Mouse (Mus musculus) heart, postnatal 25 days (tissue): ENCODE measurements at regions not wholly inside any gene's neighbourhood (a gene's known extent, or its start where the extent isn't known, plus 50 kb on each side); places are given as distances from the start of the nearest gene placed in this dataset.
"Not testable (repeated sequence)": the region's sequence is repeated elsewhere in the genome, so short reads cannot be mapped to it uniquely, and the experiment has no call there.

Experiments used
- DNase-seq: peaks from one replicate; pipeline ENCODE4 v3.0.0; 2022; ENCODE audit warnings: low spot score
- intact Hi-C: fragments of 180-260 bp; cut with DNase I; formaldehyde crosslinking; loops from one replicate; pipeline ENCODE4 v1.15.1; 2025

- no peak for DNase-seq
- intact Hi-C loops, result no loop called here
Observed at GRCm38 (mm10) chr1:105900158-105900557, 90.0 kb upstream of the Zcchc2 start.

DNA sequence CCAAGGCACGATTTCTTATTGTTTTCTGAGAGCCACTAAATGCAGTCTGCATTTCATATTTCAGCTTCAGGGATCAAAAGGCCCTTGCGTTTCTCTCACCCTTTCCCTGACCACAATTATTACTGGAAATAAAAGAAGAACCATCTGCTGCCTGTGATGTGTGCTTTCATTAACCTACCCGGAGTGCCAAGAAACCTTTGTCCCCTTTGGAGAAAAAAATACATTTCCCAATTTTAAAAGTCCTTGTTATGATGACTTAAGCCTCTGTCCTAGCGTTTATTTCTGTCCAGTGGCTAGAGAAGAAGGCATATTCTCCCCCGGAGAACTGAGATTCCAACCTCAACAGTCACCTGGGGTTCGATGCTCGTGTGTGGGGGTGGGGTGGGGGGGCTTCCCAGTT is 89.3 kb upstream of the Zcchc2 start:
- no peak for DNase-seq
- intact Hi-C loops, result no loop called here

- DNase-seq, result no peak
- intact Hi-C loops, result no loop called here
Observed at GRCm38 (mm10) chr1:105903286-105904115, 86.7 kb upstream of the Zcchc2 start.

GRCm38 (mm10) chr1:105904737-105905136 is 85.5 kb upstream of the Zcchc2 start:
- intact Hi-C loops, result loop anchor here (5.0 kb wide), 1 partner anchor 43 kb away; no protein-coding TSS in a partner anchor
- DNase-seq, result no peak

GRCm38 (mm10) chr1:105905785-105906426 is 84.3 kb upstream of the Zcchc2 start:
- DNase-seq, result no peak
- intact Hi-C loops, result loop anchor here (5.0 kb wide), 1 partner anchor 41 kb away; no protein-coding TSS in a partner anchor

GRCm38 (mm10) chr1:105906427-105906798 is 83.8 kb upstream of the Zcchc2 start:
- intact Hi-C loops, result loop anchor here (5.0 kb wide), 1 partner anchor 41 kb away; no protein-coding TSS in a partner anchor
- peak; percentile 61 for DNase-seq

- intact Hi-C loops, result loop anchor here (5.0 kb wide), 1 partner anchor 39 kb away; no protein-coding TSS in a partner anchor
- DNase-seq, result no peak
Observed at GRCm38 (mm10) chr1:105908029-105908876, 82.0 kb upstream of the Zcchc2 start.

- intact Hi-C loops, result loop anchor here (5.0 kb wide), 1 partner anchor 38 kb away; no protein-coding TSS in a partner anchor
- DNase-seq, result no peak
Observed at GRCm38 (mm10) chr1:105909121-105909520, 81.1 kb upstream of the Zcchc2 start.

- intact Hi-C loops, result no loop called here
- no peak for DNase-seq
Observed at GRCm38 (mm10) chr1:105911714-105912113, 78.5 kb upstream of the Zcchc2 start.

- no peak for DNase-seq
- intact Hi-C loops, result no loop called here
Observed at GRCm38 (mm10) chr1:105921842-105922241, 68.4 kb upstream of the Zcchc2 start.

GRCm38 (mm10) chr1:105922586-105922985 is 67.6 kb upstream of the Zcchc2 start:
- no peak for DNase-seq
- intact Hi-C loops, result no loop called here

GRCm38 (mm10) chr1:105923001-105923400 is 67.2 kb upstream of the Zcchc2 start:
- intact Hi-C loops, result no loop called here
- DNase-seq, result no peak

DNA sequence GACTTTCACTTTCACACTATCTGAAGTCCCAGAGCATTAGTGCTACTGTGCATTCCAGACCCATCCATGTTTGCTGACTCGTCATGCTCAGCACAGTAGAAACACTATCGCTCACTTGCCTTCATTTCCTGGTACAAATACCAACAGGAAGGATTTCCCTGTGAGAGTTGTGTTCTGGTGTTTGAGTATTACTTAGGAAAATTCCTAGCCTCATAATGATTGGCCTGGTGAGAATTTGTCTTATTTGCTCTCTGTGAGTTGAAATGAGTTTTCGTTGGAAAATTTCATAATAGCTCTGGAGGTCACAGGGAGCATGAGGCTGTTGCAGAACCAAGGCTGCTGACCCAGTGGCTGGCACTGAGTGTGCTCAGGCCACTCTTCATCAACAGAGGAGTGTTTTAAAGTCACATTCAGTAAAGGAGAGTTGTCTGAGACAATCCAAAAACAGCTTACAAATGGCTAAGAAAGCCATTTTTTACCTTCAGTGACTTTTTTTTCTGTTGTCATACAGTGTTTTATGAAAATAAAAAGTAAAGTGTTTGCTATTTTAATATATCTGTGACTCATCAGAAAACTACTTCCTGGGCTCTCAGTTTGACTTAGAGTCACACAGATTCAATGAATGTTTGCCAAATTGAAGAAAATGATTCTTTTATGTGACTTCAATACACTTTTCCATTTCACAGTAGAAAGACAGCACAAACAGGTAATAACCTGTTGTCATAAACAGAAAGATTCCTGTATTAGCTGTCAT is 64.4 kb upstream of the Zcchc2 start:
- no peak for DNase-seq

GRCm38 (mm10) chr1:105926871-105927270 is 63.3 kb upstream of the Zcchc2 start:
- intact Hi-C loops, result no loop called here
- DNase-seq, result no peak

More for the DNA sequence above, 64.4 kb upstream of the Zcchc2 start:
- intact Hi-C loops, result no loop called here

DNA sequence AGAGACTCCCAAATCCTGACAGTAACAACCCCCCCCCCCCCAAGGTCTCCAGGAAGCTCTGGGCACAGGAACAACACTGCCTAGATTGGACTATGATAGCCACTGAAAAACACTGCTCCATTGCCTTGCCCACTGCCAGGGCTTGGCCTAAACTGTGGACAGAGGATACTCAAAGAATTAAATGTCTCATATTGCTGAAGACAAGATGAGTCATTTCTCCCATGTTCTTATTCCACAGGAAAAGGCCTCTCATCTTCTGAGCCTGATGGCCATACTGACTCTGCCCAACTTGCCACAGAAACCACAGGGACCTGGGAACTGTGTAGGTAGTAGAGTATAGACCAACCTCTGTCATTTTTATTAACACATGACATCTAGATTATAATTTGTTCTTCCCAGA is 59.4 kb upstream of the Zcchc2 start:
- no peak for DNase-seq

DNA sequence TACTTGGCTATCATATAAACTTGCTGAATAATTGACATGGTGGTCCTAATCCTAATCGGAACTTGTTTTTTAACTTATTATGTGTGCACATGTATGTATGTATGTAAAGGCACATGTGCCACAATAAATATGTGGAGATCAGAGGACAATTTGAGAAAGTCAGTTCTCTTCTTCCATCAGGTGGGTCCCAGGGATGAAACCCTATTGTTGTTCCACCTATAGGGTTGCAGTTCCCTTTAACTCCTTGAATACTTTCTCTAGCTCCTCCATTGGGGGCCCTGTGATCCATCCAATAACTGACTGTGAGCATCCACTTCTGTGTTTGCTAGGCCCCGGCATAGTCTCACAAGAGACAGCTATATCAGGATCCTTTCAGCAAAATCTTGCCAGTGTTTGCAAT is 56.0 kb upstream of the Zcchc2 start:
- DNase-seq, intact Hi-C loops: not testable (repeated sequence)

More for the DNA sequence above, 59.4 kb upstream of the Zcchc2 start:
- intact Hi-C loops, result no loop called here
